Mouse (Mus musculus): ENCODE data around the gene Plcb3. TPM values are rescaled to one million over a fixed set of nuclear protein-coding genes. Genes with fewer than 3 reads are reported as not detected.

The Plcb3 gene
- polyA plus RNA-seq, 1 experiment from 2014 or later = 17.2 TPM

DNA sequence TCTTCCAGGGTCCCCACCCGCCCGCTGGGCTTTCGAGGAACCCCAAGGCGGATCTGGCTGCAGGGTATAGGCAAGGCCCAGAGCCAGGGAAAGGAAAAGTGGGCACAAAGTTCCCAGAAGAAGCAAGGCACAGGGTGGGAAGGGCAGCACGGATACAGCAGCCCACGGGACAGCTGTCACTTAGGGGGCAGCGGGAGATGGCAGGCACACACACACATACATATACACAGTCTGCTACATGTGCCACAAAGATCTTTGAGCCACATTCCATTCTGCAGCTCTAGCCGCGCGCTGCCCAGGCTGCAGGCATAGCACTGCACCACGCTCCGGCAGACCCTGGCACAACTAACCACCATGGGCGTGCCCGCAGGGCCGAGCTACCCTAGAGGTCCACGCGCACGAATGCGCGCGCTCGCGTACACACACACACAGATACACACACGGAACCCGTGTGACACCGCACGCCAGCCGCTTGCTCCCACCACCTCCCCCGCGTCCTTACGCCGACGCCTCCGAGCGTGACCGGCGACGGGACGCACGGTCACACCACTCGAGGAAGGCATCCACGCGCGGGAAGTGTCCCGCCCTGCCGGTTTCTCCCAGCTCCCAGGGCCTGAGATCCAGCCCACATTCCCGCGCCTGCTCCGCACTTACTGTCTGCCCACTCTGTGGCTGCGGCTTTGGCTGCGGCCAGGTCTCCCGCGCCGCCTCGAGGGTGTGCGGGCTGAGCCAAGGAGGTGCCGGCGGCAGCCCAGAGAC is 42.7 kb downstream of the Plcb3 start:
- ATAC-seq (replicated peaks; ENCODE audit: insufficient number of reproducible peaks, low FRiP score, low TSS enrichment) = no peak
- peak overlapping the region; percentile 69 for H3K4me2 ChIP-seq
- no peaks in the 10 kb centered on the region for H3K9me3 ChIP-seq (replicated peaks; ENCODE audit: control insufficient read depth, low read length)
- H3K36me3 ChIP-seq (ENCODE audit: control insufficient read depth, insufficient read depth, low read length) = no peaks in the 10 kb centered on the region
- H3K27me3 ChIP-seq (ENCODE audit: control insufficient read depth, insufficient read depth, low read length) = peaks cover 67% of the 10 kb centered on the region
- WGBS (ENCODE audit: insufficient replicate concordance) = 5% methylated on average over 58 of the region's 58 CpGs
- H3K9ac ChIP-seq (ENCODE audit: low read depth, low read length) = peak overlapping the region; percentile 52
- H3K27ac ChIP-seq (ENCODE audit: low read depth, low read length) = no peak overlapping the region
- H3K4me1 ChIP-seq (ENCODE audit: control insufficient read depth, insufficient read depth, low read length) = peaks cover 8% of the 10 kb centered on the region
- H3K4me3 ChIP-seq (ENCODE audit: low read depth, low read length) = peak overlapping the region; percentile 43

DNA sequence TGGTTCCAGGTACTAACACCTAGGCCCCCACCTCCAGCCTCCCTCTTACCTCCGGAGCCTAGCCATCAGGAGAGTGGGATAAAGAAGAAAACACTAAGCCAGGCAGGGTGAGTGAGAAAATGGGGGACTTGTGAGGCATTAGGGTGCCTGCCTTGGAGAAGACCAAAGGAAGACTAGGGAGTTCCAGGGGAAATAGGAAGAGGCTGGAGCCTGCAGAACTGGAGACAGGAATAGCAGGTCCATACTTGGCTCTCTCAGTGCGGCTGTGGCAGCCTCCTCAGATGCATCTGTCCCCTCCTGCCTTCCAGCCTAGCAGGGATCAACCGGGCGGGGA is 43.2 kb downstream of the Plcb3 start:
- WGBS (ENCODE audit: insufficient replicate concordance) = 12% methylated on average over 4 of the region's 4 CpGs
- H3K27me3 ChIP-seq (ENCODE audit: control insufficient read depth, insufficient read depth, low read length) = peaks cover 71% of the 10 kb centered on the region
- H3K4me2 ChIP-seq = peak overlapping the region; percentile 69
- no peak for ATAC-seq (replicated peaks; ENCODE audit: insufficient number of reproducible peaks, low FRiP score, low TSS enrichment)
- no peaks in the 10 kb centered on the region for H3K9me3 ChIP-seq (replicated peaks; ENCODE audit: control insufficient read depth, low read length)
- peaks cover 8% of the 10 kb centered on the region for H3K4me1 ChIP-seq (ENCODE audit: control insufficient read depth, insufficient read depth, low read length)
- H3K36me3 ChIP-seq (ENCODE audit: control insufficient read depth, insufficient read depth, low read length) = no peaks in the 10 kb centered on the region
- peak overlapping the region; percentile 43; the same call in 1 of the 2 replicates for H3K4me3 ChIP-seq (ENCODE audit: low read depth, low read length)
- H3K9ac ChIP-seq (ENCODE audit: low read depth, low read length) = no peak overlapping the region
- H3K27ac ChIP-seq (ENCODE audit: low read depth, low read length) = no peak overlapping the region

- Histone ChIP-seq H3K9me3 (replicated peaks; ENCODE audit: control insufficient read depth, low read length) (no peaks in the 10 kb centered on the region), H3K4me3 (ENCODE audit: low read depth, low read length) (no peak overlapping the region), H3K4me2 (no peak overlapping the region), H3K27ac (ENCODE audit: low read depth, low read length) (no peak overlapping the region), H3K9ac (ENCODE audit: low read depth, low read length) (no peak overlapping the region), H3K36me3 (ENCODE audit: control insufficient read depth, insufficient read depth, low read length) (no peaks in the 10 kb centered on the region), H3K4me1 (ENCODE audit: control insufficient read depth, insufficient read depth, low read length) (peaks cover 8% of the 10 kb centered on the region), H3K27me3 (ENCODE audit: control insufficient read depth, insufficient read depth, low read length) (peaks cover 81% of the 10 kb centered on the region)
- ATAC-seq (replicated peaks; ENCODE audit: insufficient number of reproducible peaks, low FRiP score, low TSS enrichment) = no peak
- 50% methylated on average over 1 of the region's 1 CpGs for WGBS (ENCODE audit: insufficient replicate concordance)
Measured at GRCm38 (mm10) chr19:6932018-6932417, 44.3 kb downstream of the Plcb3 start.

- H3K27ac ChIP-seq (ENCODE audit: low read depth, low read length) = no peak overlapping the region
- 0% methylated on average over 1 of the region's 2 CpGs for WGBS (ENCODE audit: insufficient replicate concordance)
- no peak overlapping the region for H3K4me3 ChIP-seq (ENCODE audit: low read depth, low read length)
- no peak overlapping the region for H3K9ac ChIP-seq (ENCODE audit: low read depth, low read length)
- ATAC-seq (replicated peaks; ENCODE audit: insufficient number of reproducible peaks, low FRiP score, low TSS enrichment) = no peak
- H3K4me2 ChIP-seq = no peak overlapping the region
- H3K36me3 ChIP-seq (ENCODE audit: control insufficient read depth, insufficient read depth, low read length) = no peaks in the 10 kb centered on the region
- peaks cover 8% of the 10 kb centered on the region for H3K4me1 ChIP-seq (ENCODE audit: control insufficient read depth, insufficient read depth, low read length)
- peaks cover 88% of the 10 kb centered on the region for H3K27me3 ChIP-seq (ENCODE audit: control insufficient read depth, insufficient read depth, low read length)
- no peaks in the 10 kb centered on the region for H3K9me3 ChIP-seq (replicated peaks; ENCODE audit: control insufficient read depth, low read length)
Measured at GRCm38 (mm10) chr19:6931002-6931401, 45.3 kb downstream of the Plcb3 start.

DNA sequence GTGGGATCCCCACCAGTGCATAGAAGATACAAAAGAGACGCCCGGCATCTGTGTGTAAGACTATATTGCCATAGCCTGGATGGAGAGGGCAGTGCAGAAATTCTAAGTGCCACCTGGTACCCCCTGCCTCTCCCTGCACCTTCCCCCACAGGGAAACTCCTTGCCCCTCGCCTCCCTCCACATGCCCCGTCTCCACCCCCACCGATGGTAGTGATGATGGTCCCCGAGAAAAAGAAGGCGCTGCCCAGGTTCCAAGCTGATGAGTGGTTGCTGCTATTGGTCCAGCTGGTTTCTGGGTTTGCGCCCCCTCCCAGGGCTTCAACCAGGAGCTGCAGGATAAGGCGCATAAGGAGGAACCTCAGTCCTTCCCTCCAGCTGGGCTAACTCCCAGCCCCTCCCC is 48.2 kb downstream of the Plcb3 start:
- Histone ChIP-seq H3K9ac (ENCODE audit: low read depth, low read length) (no peak overlapping the region), H3K4me1 (ENCODE audit: control insufficient read depth, insufficient read depth, low read length) (peaks cover 7% of the 10 kb centered on the region; the same call in 1 of the 2 replicates), H3K4me3 (ENCODE audit: low read depth, low read length) (no peak overlapping the region), H3K27ac (ENCODE audit: low read depth, low read length) (no peak overlapping the region), H3K4me2 (no peak overlapping the region), H3K9me3 (replicated peaks; ENCODE audit: control insufficient read depth, low read length) (no peaks in the 10 kb centered on the region), H3K27me3 (ENCODE audit: control insufficient read depth, insufficient read depth, low read length) (peaks cover 85% of the 10 kb centered on the region), H3K36me3 (ENCODE audit: control insufficient read depth, insufficient read depth, low read length) (no peaks in the 10 kb centered on the region)
- ATAC-seq (replicated peaks; ENCODE audit: insufficient number of reproducible peaks, low FRiP score, low TSS enrichment) = no peak
- 18% methylated on average over 9 of the region's 9 CpGs for WGBS (ENCODE audit: insufficient replicate concordance)

DNA sequence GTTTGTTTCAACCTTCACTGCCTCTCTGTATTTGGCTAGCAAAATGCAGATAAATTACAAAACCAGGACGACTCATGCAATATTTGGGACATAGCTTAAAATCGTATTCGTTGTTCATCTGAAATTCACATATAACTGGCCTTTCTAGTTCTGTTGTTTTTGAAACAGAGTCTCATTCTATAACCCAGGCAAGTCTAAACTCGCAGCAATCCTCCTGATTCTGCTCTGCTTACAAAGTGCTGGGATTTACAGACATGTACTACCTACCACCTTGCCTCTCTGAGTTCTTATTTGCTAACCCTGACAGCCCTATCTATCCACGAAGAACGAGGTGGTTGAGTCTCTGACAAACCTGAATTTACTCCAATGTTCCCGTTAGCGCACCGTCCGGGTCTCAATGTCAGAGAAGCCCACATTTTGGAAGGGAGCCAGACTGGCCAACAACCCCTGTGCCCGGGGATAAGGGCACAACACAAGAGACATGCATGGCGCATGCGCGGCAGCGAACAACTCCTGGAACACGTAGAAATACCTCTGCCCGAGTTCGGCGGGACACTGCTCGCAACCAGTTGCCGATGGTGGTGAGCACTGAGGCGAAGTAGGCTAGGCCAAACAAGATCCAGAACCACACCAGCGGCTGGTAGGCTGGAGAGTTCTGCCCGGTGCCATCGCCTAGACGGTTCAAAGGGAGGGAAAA is 49.6 kb downstream of the Plcb3 start:
- no peaks in the 10 kb centered on the region for H3K9me3 ChIP-seq (replicated peaks; ENCODE audit: control insufficient read depth, low read length)
- no peak overlapping the region for H3K27ac ChIP-seq (ENCODE audit: low read depth, low read length)
- no peak overlapping the region for H3K9ac ChIP-seq (ENCODE audit: low read depth, low read length)
- H3K27me3 ChIP-seq (ENCODE audit: control insufficient read depth, insufficient read depth, low read length) = peaks cover 72% of the 10 kb centered on the region
- WGBS (ENCODE audit: insufficient replicate concordance) = 10% methylated on average over 26 of the region's 26 CpGs
- no peaks in the 10 kb centered on the region for H3K36me3 ChIP-seq (ENCODE audit: control insufficient read depth, insufficient read depth, low read length)
- H3K4me2 ChIP-seq = peak overlapping the region; percentile 55
- peak overlapping the region; percentile 18; the same call in 1 of the 2 replicates for H3K4me3 ChIP-seq (ENCODE audit: low read depth, low read length)
- ATAC-seq (replicated peaks; ENCODE audit: insufficient number of reproducible peaks, low FRiP score, low TSS enrichment) = no peak
- H3K4me1 ChIP-seq (ENCODE audit: control insufficient read depth, insufficient read depth, low read length) = peaks cover 14% of the 10 kb centered on the region; the same call in 1 of the 2 replicates

DNA sequence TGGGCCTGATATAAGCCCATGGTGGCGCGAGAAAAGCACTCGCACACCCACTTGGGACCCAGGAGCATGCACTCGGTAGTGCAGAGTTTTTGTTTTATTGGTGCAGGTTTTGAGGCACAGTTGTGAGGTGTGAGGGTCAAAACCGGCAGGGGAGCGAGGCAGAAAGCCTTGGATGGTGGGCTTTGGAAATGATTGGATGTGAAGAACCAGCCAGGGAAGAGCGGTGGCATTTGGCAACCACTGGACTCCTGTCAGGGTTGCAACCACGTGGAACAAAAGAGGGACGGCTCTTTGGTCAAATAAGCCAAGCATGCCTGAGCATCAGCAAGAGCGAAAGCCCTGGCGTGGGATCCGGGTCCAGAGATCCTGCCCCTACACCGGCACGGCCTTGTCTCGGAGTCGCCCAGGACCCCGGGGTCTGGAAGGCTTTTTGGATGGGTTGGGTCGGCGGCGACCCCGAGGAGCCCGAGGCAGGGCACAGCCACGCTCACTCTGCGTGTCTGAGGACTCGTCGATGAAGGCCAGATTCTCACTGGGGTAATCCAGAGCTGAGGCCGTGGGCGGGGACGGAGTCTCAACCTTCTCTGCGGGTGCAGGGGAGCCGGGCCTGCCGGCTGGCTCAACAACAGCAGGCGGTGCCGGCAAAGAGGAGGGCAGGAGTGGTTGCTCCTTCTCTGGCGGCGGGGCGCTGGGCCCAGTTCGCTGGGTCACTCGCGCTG is 50.5 kb downstream of the Plcb3 start:
- Histone ChIP-seq H3K9ac (ENCODE audit: low read depth, low read length) (0 out of 2 replicates have a peak overlapping the region, but pooled peaks have one; percentile 5), H3K4me1 (ENCODE audit: control insufficient read depth, insufficient read depth, low read length) (peaks cover 15% of the 10 kb centered on the region), H3K36me3 (ENCODE audit: control insufficient read depth, insufficient read depth, low read length) (no peaks in the 10 kb centered on the region), H3K4me3 (ENCODE audit: low read depth, low read length) (peak overlapping the region; percentile 25; the same call in 1 of the 2 replicates), H3K4me2 (peak overlapping the region; percentile 56), H3K9me3 (replicated peaks; ENCODE audit: control insufficient read depth, low read length) (no peaks in the 10 kb centered on the region), H3K27me3 (ENCODE audit: control insufficient read depth, insufficient read depth, low read length) (peaks cover 64% of the 10 kb centered on the region), H3K27ac (ENCODE audit: low read depth, low read length) (no peak overlapping the region)
- ATAC-seq (replicated peaks; ENCODE audit: insufficient number of reproducible peaks, low FRiP score, low TSS enrichment) = no peak
- 9% methylated on average over 39 of the region's 40 CpGs for WGBS (ENCODE audit: insufficient replicate concordance)

- Histone ChIP-seq H3K27me3 (ENCODE audit: control insufficient read depth, insufficient read depth, low read length) (peaks cover 59% of the 10 kb centered on the region), H3K4me2 (peak within 1 kb of the TSS; percentile 56), H3K9me3 (replicated peaks; ENCODE audit: control insufficient read depth, low read length) (no peaks in the 10 kb centered on the region), H3K4me3 (ENCODE audit: low read depth, low read length) (peak within 1 kb of the TSS; percentile 25), H3K27ac (ENCODE audit: low read depth, low read length) (no peak within 1 kb of the TSS), H3K36me3 (ENCODE audit: control insufficient read depth, insufficient read depth, low read length) (no peaks in the 10 kb centered on the region), H3K9ac (ENCODE audit: low read depth, low read length) (0 out of 2 replicates have a peak within 1 kb of the TSS, but pooled peaks have one; percentile 16), H3K4me1 (ENCODE audit: control insufficient read depth, insufficient read depth, low read length) (peaks cover 21% of the 10 kb centered on the region)
- no peak for ATAC-seq (replicated peaks; ENCODE audit: insufficient number of reproducible peaks, low FRiP score, low TSS enrichment)
- 2% methylated on average over 9 of the region's 9 CpGs for WGBS (ENCODE audit: insufficient replicate concordance)
Measured at GRCm38 (mm10) chr19:6925307-6925573, 51.0 kb downstream of the Plcb3 start, which contains the start of gene Catsperz. Catsperz (minus strand) TSS chr19:6925380.

Measured in heart, embryonic 11.5 days (tissue).